Mouse (Mus musculus): ENCODE measurements around the gene Phactr1. TPM values are rescaled to one million over a fixed set of nuclear protein-coding genes. Genes with fewer than 3 reads are reported as not detected.

Phactr1 gene
- total RNA-seq (2012; rRNA removed): not detected in 2 replicates
- not detected for polyA plus RNA-seq (2012; ENCODE audit: insufficient read depth in 1 of 2, insufficient read length in 2 of 2, low read depth in 1 of 2, low replicate concordance in 2 of 2, missing spikeins in 1 of 2)

- H3K27ac ChIP-seq (ENCODE audit: control insufficient read depth, low read depth, low read length): no peak within 1 kb of the TSS
- DNase-seq (ENCODE audit: low read depth, low spot score): no peak
- no peaks in the 10 kb centered on the region for H3K4me1 ChIP-seq (ENCODE audit: control insufficient read depth in 1 of 2, insufficient read depth in 2 of 2, low read length in 2 of 2)
- TF ChIP-seq GATA1 (IDR thresholded peaks at IDR 0.05; ENCODE audit: low read depth, low read length) (no peak), HCFC1 (IDR thresholded peaks at IDR 0.05; ENCODE audit: low read depth, low read length) (no peak), SIN3A (IDR thresholded peaks at IDR 0.05; ENCODE audit: low read length) (no peak), UBTF (IDR thresholded peaks at IDR 0.05; ENCODE audit: borderline replicate concordance, insufficient read depth, low read depth, low read length) (no peak), TAL1 (IDR thresholded peaks at IDR 0.05; ENCODE audit: low read length) (no peak), CHD2 (IDR thresholded peaks at IDR 0.05; ENCODE audit: low read length) (no peak), ETS1 (IDR thresholded peaks at IDR 0.05; ENCODE audit: low read depth, low read length) (no peak), E2F4 (IDR thresholded peaks at IDR 0.05; ENCODE audit: borderline replicate concordance, low read depth, low read length) (no peak), NELFE (IDR thresholded peaks at IDR 0.05; ENCODE audit: low read depth, low read length) (no peak), USF2 (IDR thresholded peaks at IDR 0.05; ENCODE audit: borderline replicate concordance in 1 of 2, insufficient read depth in 1 of 2, low read depth in 1 of 2, low read length in 2 of 2) (no peak), EP300 (IDR thresholded peaks at IDR 0.05; ENCODE audit: low read depth in 1 of 2, low read length in 2 of 2) (no peak), CTCF (IDR thresholded peaks at IDR 0.05 in 2 of 3, conservative IDR thresholded peaks at IDR 0.05 in 1 of 3; ENCODE audit: control insufficient read depth in 1 of 3, insufficient read depth in 1 of 3, low read depth in 2 of 3, low read length in 3 of 3, poor library complexity in 1 of 3, severe bottlenecking in 1 of 3) (no peak), ZKSCAN1 (IDR thresholded peaks at IDR 0.05; ENCODE audit: low read depth, low read length) (no peak), RAD21 (IDR thresholded peaks at IDR 0.05; ENCODE audit: low read depth, low read length) (no peak), NRF1 (IDR thresholded peaks at IDR 0.05; ENCODE audit: insufficient read depth, low read depth, low read length, poor library complexity, severe bottlenecking) (no peak), TCF12 (IDR thresholded peaks at IDR 0.05; ENCODE audit: low read depth, low read length) (no peak), JUND (IDR thresholded peaks at IDR 0.05; ENCODE audit: low read depth, low read length) (no peak), POLR2AphosphoS5 (IDR thresholded peaks at IDR 0.05; ENCODE audit: borderline replicate concordance, low read depth, low read length) (no peak)
- no peaks in the 10 kb centered on the region for H3K9me3 ChIP-seq (replicated peaks; ENCODE audit: insufficient read depth, low read length)
- no peaks in the 10 kb centered on the region for H3K79me2 ChIP-seq (ENCODE audit: control insufficient read depth, insufficient read depth, low read length, poor library complexity)
- no peaks in the 10 kb centered on the region for H3K36me3 ChIP-seq (ENCODE audit: control insufficient read depth in 1 of 2, insufficient read depth in 2 of 2, low read length in 2 of 2)
- no peak within 1 kb of the TSS for H3K9ac ChIP-seq (ENCODE audit: control insufficient read depth, low read depth, low read length, poor library complexity, severe bottlenecking)
- H3K4me3 ChIP-seq (ENCODE audit: control insufficient read depth in 1 of 2, insufficient read depth in 1 of 2, low read depth in 2 of 2, low read length in 2 of 2): no peak within 1 kb of the TSS
- no peaks in the 10 kb centered on the region for H3K27me3 ChIP-seq (ENCODE audit: control insufficient read depth in 1 of 2, insufficient read depth in 2 of 2, low read length in 2 of 2)
Measured at GRCm38 (mm10) chr13:42680391-42680994, at the start of gene Phactr1. Phactr1 (plus strand) TSS chr13:42680623.

- H3K9me3 ChIP-seq (replicated peaks; ENCODE audit: insufficient read depth, low read length): no peaks in the 10 kb centered on the region
- no peaks in the 10 kb centered on the region for H3K27me3 ChIP-seq (ENCODE audit: control insufficient read depth in 1 of 2, insufficient read depth in 2 of 2, low read length in 2 of 2)
- no peaks in the 10 kb centered on the region for H3K79me2 ChIP-seq (ENCODE audit: control insufficient read depth, insufficient read depth, low read length, poor library complexity)
- DNase-seq (ENCODE audit: low read depth, low spot score): no peak
- no peak overlapping the region for H3K27ac ChIP-seq (ENCODE audit: control insufficient read depth, low read depth, low read length)
- no peaks in the 10 kb centered on the region for H3K4me1 ChIP-seq (ENCODE audit: control insufficient read depth in 1 of 2, insufficient read depth in 2 of 2, low read length in 2 of 2)
- no peak overlapping the region for H3K9ac ChIP-seq (ENCODE audit: control insufficient read depth, low read depth, low read length, poor library complexity, severe bottlenecking)
- H3K36me3 ChIP-seq (ENCODE audit: control insufficient read depth in 1 of 2, insufficient read depth in 2 of 2, low read length in 2 of 2): no peaks in the 10 kb centered on the region
- no peak overlapping the region for H3K4me3 ChIP-seq (ENCODE audit: control insufficient read depth in 1 of 2, insufficient read depth in 1 of 2, low read depth in 2 of 2, low read length in 2 of 2)
- TF ChIP-seq TCF12 (IDR thresholded peaks at IDR 0.05; ENCODE audit: low read depth, low read length): no peak
- TF ChIP-seq GATA1 (IDR thresholded peaks at IDR 0.05; ENCODE audit: low read depth, low read length): no peak
- no peak for TF ChIP-seq ZC3H11A (IDR thresholded peaks at IDR 0.05; ENCODE audit: low read depth, low read length)
- no peak for TF ChIP-seq RAD21 (IDR thresholded peaks at IDR 0.05; ENCODE audit: low read depth, low read length)
- TF ChIP-seq CHD2 (IDR thresholded peaks at IDR 0.05; ENCODE audit: low read length): no peak
- TF ChIP-seq GABPA (IDR thresholded peaks at IDR 0.05; ENCODE audit: low read depth, low read length): no peak
- TF ChIP-seq MYB (IDR thresholded peaks at IDR 0.05; ENCODE audit: low read depth, low read length): no peak
- no peak for TF ChIP-seq KAT2A (conservative IDR thresholded peaks at IDR 0.05; ENCODE audit: low read depth, low read length)
- no peak for TF ChIP-seq MAZ (IDR thresholded peaks at IDR 0.05; ENCODE audit: low read depth, low read length)
- no peak for TF ChIP-seq SMC3 (IDR thresholded peaks at IDR 0.05; ENCODE audit: low read depth, low read length)
- TF ChIP-seq TBP (IDR thresholded peaks at IDR 0.05; ENCODE audit: low read depth, low read length): no peak
- no peak for TF ChIP-seq ZMIZ1 (IDR thresholded peaks at IDR 0.05; ENCODE audit: low read depth, low read length)
- TF ChIP-seq MXI1 (IDR thresholded peaks at IDR 0.05; ENCODE audit: low read depth, low read length): no peak
- no peak for TF ChIP-seq POLR2A (IDR thresholded peaks at IDR 0.05; ENCODE audit: control insufficient read depth in 1 of 2, insufficient read depth in 1 of 2, low read depth in 1 of 2, low read length in 2 of 2, poor library complexity in 1 of 2)
- no peak for TF ChIP-seq JUND (IDR thresholded peaks at IDR 0.05; ENCODE audit: low read depth, low read length)
- TF ChIP-seq USF1 (IDR thresholded peaks at IDR 0.05; ENCODE audit: low read depth, low read length): no peak
- TF ChIP-seq MAFK (IDR thresholded peaks at IDR 0.05; ENCODE audit: borderline replicate concordance, low read depth, low read length): no peak
- no peak for TF ChIP-seq ZNF384 (IDR thresholded peaks at IDR 0.05; ENCODE audit: low read depth, low read length)
- no peak for TF ChIP-seq ZKSCAN1 (IDR thresholded peaks at IDR 0.05; ENCODE audit: low read depth, low read length)
Measured at GRCm38 (mm10) chr13:42634908-42635307, 45.5 kb upstream of the Phactr1 start.
